Mouse (Mus musculus) stomach, embryonic 14.5 days (tissue): ENCODE data around the gene Casp6. TPM values are rescaled to one million over a fixed set of nuclear protein-coding genes. Genes with fewer than 3 reads are reported as not detected.

Source experiments
- ATAC-seq: fragments of 200-750 bp; cut with Nextera tagmentation; 2 replicates; pipeline ENCODE4 v1.8.0; 2017; ENCODE audit warnings: low read depth, moderate TSS enrichment; ENCODE audit not compliant: insufficient number of reproducible peaks, insufficient read depth, low FRiP score
- H3K27ac ChIP-seq: fragments of 300-500 bp; sonication (generic); 2 replicates; pipeline ENCODE4 v1.5.1; 2014; ENCODE audit warnings: mild to moderate bottlenecking, low read length, moderate library complexity, mixed read lengths
- H3K27me3 ChIP-seq: fragments of 300-500 bp; sonication (generic); 2 replicates; pipeline ENCODE4 v1.6.1; 2014; ENCODE audit warnings: low read length, control low read depth, mixed read lengths; ENCODE audit not compliant: control insufficient read depth, insufficient read depth
- H3K36me3 ChIP-seq: fragments of 300-500 bp; sonication (generic); 2 replicates; pipeline ENCODE4 v1.6.1; 2014; ENCODE audit warnings: mild to moderate bottlenecking, control low read depth, low read length, moderate library complexity, mixed read lengths; ENCODE audit not compliant: control insufficient read depth, insufficient read depth
- H3K4me1 ChIP-seq: fragments of 300-500 bp; sonication (generic); 2 replicates; pipeline ENCODE4 v1.6.1; 2014; ENCODE audit warnings: low read length, control low read depth, mixed read lengths; ENCODE audit not compliant: control insufficient read depth, insufficient read depth
- H3K4me2 ChIP-seq: fragments of 300-500 bp; sonication (generic); replicated peaks from 2 replicates; pipeline ENCODE4 v1.6.1; 2014; ENCODE audit warnings: low read depth, low read length, control low read depth
- H3K4me3 ChIP-seq: fragments of 300-500 bp; sonication (generic); 2 replicates; pipeline ENCODE4 v1.5.1; 2014; ENCODE audit warnings: low read depth, low read length, control low read depth
- H3K9ac ChIP-seq: fragments of 300-500 bp; sonication (generic); replicated peaks from 2 replicates; pipeline ENCODE4 v1.6.1; 2014; ENCODE audit warnings: low read depth, mild to moderate bottlenecking, control low read depth, low read length, moderate library complexity, mixed read lengths
- H3K9me3 ChIP-seq: fragments of 300-500 bp; sonication (generic); 2 replicates; pipeline ENCODE4 v1.6.1; 2016; ENCODE audit warnings: low read depth, low read length, control low read depth; ENCODE audit not compliant: control insufficient read depth
- WGBS: fragments of 180-500 bp; shearing (Covaris S2); extraction: QIAGEN DNeasy Blood & Tissue Kit; methylation state at CpG from one replicate; pipeline ENCODE4 v1.1.7; 2014; 5-methylcytosine and 5-hydroxymethylcytosine counted together
- polyA plus RNA-seq: library from polyadenylated mRNA; unstranded; fragments of >200 nt; fragmentation: Nextera tagmentation; extraction: Ambion mirVana; gene quantifications from 2 replicates; pipeline ENCODE4 v1.2.1, GENCODE M21; 2014

Casp6 gene
- polyA plus RNA-seq, 1 experiment from 2014 or later = 98.6 TPM

DNA sequence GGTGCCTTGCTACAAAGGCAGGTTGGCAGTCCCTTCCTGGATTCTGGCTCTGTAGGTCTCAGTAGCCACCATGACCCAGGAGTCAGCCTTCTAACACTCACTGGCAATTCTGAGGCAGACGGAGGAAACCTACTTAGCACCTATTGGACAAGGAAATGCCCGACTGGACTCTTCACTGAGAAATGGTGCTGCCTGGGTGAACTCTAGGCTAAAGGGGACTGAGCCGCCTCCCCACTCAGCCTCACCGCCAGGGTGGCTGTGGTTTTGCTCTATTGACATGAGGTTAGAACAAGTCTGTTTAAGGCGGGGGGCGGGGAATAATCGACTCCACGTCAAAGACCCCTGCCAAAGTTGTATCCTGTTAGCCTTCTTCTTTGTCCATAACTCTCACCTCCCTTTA lies 2.6 kb downstream of the Casp6 start:
- H3K27ac ChIP-seq = no peak overlapping the region
- H3K4me1 ChIP-seq = peaks cover 15% of the 10 kb centered on the region
- ATAC-seq = no peak
- WGBS = 81% methylated on average over 8 of the region's 8 CpGs
- peaks cover 22% of the 10 kb centered on the region for H3K36me3 ChIP-seq
- no peaks in the 10 kb centered on the region for H3K9me3 ChIP-seq
- no peak overlapping the region for H3K9ac ChIP-seq
- no peak overlapping the region for H3K4me3 ChIP-seq
- H3K4me2 ChIP-seq = no peak overlapping the region
- H3K27me3 ChIP-seq = no peaks in the 10 kb centered on the region

DNA sequence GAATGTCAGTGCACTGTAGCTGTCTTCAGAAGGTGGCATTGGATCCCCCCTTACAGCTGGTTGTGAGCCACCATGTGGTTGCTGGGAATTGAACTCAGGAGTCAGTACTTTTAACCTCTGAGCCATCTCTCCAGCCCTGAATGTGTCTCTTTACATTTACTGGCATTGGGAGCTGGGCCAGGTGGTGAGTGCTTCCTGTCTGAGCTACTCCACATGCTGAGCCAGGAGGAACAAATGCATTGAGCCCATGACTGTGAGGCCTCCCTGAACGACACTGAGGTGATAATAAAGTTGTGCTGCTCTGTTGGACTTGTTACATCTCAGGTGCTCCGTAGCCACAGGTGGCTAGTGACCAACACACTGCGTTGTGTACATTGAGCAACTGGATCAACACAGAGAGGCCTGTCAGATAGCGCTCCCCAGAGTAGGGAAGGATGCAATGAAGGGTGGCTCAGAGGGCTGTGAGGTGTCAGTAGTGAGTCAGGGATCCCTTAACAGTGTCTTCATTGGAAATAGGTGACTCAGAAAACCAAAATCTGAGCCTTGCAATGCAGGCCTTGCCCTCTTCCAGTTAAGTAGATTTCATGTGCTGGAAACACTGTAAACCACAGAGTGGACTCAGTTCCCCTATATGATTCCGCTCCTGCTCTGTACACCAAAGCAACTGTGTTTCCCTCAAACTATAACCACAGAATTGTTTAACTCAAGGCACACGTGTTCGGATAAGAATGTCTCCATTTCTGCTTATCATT lies 3.3 kb downstream of the Casp6 start:
- Histone ChIP-seq H3K9ac (no peak overlapping the region), H3K4me3 (no peak overlapping the region), H3K4me2 (no peak overlapping the region), H3K27me3 (no peaks in the 10 kb centered on the region), H3K27ac (no peak overlapping the region), H3K36me3 (peaks cover 28% of the 10 kb centered on the region), H3K9me3 (no peaks in the 10 kb centered on the region), H3K4me1 (peaks cover 15% of the 10 kb centered on the region)
- 71% methylated on average over 7 of the region's 7 CpGs for WGBS
- no peak for ATAC-seq

DNA sequence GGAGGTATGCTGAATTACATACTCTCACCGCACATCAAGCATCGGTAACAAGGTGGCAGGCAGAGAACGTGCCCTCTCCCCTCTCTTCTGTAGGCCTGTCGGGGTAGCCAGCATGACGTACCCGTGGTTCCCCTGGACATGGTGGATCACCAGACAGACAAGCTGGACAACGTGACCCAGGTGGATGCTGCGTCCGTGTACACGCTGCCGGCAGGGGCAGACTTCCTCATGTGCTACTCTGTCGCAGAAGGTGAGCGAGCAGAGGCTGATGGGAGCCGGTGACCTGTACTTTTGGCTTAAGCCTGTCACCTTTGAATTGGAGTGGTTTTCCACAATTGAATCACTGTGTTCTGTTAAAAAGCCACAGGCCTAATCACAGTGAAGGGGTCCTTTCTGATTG lies 10.8 kb downstream of the Casp6 start:
- H3K36me3 ChIP-seq = peaks cover 44% of the 10 kb centered on the region
- 91% methylated on average over 14 of the region's 14 CpGs for WGBS

DNA sequence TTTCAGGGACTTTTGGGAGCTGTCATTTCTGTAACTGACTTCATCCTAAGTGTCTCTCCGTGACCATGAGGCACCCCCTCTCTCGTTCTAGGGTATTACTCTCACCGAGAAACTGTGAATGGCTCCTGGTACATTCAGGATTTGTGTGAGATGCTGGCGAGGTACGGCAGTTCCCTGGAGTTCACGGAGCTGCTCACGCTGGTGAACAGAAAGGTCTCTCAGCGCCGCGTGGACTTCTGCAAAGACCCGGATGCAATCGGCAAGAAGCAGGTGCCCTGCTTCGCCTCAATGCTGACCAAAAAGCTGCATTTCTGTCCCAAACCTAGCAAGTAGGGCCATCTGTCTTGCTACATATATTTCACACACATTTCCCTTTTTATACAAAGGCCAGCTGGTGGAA lies 12.0 kb downstream of the Casp6 start:
- Histone ChIP-seq H3K4me2 (no peak overlapping the region), H3K27ac (no peak overlapping the region), H3K4me3 (no peak overlapping the region), H3K9me3 (no peaks in the 10 kb centered on the region), H3K36me3 (peaks cover 37% of the 10 kb centered on the region), H3K9ac (no peak overlapping the region), H3K27me3 (no peaks in the 10 kb centered on the region), H3K4me1 (no peaks in the 10 kb centered on the region)
- 95% methylated on average over 13 of the region's 13 CpGs for WGBS
- ATAC-seq = no peak

More for the DNA sequence above, 10.8 kb downstream of the Casp6 start:
- Histone ChIP-seq H3K4me2 (no peak overlapping the region), H3K27me3 (no peaks in the 10 kb centered on the region), H3K4me1 (no peaks in the 10 kb centered on the region), H3K9ac (no peak overlapping the region), H3K9me3 (no peaks in the 10 kb centered on the region), H3K27ac (no peak overlapping the region), H3K4me3 (no peak overlapping the region)
- ATAC-seq = no peak

DNA sequence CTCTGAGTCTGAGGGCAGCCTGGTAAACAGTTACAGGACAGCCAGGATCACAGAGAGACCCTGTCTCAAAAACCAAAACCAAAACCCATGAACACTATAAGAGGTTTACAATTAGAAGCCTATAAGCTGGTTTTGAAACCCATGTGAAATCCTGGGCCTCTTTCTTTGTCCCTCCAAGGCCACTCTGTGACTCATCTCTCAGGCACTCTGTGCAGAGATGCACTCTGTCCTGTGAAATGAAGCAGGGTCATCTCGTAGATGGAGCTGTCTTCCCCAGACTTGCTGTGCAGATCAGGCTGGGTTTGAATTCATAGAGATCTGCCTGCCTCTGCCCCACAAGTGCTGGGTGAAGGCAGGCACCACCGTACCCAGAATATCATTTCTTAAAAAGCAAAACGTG lies 16.2 kb downstream of the Casp6 start:
- 85% methylated on average over 3 of the region's 3 CpGs for WGBS
- Histone ChIP-seq H3K27ac (no peak overlapping the region), H3K27me3 (no peaks in the 10 kb centered on the region), H3K9ac (no peak overlapping the region), H3K4me2 (no peak overlapping the region), H3K9me3 (no peaks in the 10 kb centered on the region), H3K4me3 (no peak overlapping the region), H3K4me1 (no peaks in the 10 kb centered on the region), H3K36me3 (peaks cover 8% of the 10 kb centered on the region; the same call in 1 of the 2 replicates)
- ATAC-seq = no peak

DNA sequence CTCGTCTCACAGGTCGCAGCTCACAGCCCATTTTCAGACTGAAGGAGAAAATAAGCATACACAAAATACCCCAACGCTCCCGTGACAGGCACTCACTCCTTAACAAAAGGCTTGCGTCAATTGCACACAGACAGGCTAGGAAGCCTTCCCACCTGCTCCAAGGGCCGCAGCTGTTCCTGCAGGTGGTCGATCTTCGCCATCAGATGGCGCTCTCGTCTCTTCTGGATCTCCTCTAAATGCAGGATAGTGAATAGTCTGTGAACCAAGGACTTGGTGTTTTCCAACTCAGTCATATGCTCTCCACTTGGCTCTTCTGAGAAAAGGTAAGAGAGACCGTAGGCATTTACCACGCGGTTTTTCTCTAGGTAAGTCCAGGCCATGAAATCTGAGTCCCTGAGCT lies 17.2 kb downstream of the Casp6 start:
- H3K27ac ChIP-seq = no peak overlapping the region
- ATAC-seq = no peak
- peaks cover 8% of the 10 kb centered on the region; the same call in 1 of the 2 replicates for H3K36me3 ChIP-seq
- H3K9ac ChIP-seq = no peak overlapping the region
- H3K4me2 ChIP-seq = no peak overlapping the region
- no peaks in the 10 kb centered on the region for H3K27me3 ChIP-seq
- WGBS = 16% methylated on average over 13 of the region's 13 CpGs
- H3K4me1 ChIP-seq = no peaks in the 10 kb centered on the region
- no peak overlapping the region for H3K4me3 ChIP-seq
- no peaks in the 10 kb centered on the region for H3K9me3 ChIP-seq

DNA sequence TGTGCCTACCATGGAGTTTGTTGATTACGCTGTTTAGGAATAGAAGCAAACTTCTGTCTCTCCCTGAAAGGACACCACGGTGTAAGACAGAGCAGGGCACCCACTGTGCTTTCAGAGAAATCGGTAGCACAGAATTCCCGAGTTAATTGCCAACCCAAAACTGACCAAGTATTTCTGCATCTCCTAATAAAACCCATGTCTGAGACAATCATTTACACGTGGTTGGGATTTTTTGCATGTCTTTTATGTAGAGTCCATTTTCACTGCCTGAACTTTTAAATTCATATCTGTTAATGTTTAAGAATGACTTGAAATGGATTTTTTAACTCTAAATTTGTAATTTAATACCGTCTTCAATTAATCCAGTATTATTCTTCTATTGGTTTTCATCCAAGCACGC lies 22.4 kb downstream of the Casp6 start:
- Histone ChIP-seq H3K9ac (no peak overlapping the region), H3K4me2 (no peak overlapping the region), H3K4me3 (no peak overlapping the region), H3K27ac (no peak overlapping the region), H3K4me1 (no peaks in the 10 kb centered on the region), H3K27me3 (no peaks in the 10 kb centered on the region), H3K36me3 (no peaks in the 10 kb centered on the region), H3K9me3 (no peaks in the 10 kb centered on the region)
- ATAC-seq = no peak
- 91% methylated on average over 7 of the region's 7 CpGs for WGBS

DNA sequence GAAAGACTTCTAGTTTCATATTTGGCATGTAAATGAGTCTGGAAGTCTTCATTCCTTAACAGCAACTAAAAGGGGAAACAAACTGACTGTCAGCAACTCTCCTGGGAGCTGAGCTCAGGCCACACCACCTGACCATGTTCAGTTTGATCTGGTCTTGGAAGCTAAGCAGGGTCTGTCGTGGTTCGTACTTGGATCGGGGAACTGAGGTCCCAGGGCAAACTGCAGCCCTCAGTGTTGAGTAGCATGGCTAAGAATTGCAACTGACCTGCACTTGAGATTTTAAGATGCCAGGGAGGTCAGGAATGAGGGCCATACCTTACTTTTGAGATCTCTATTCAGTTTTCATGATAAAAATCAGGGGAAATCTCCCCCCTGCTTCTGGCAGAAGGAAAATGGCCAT lies 24.6 kb downstream of the Casp6 start:
- no peak overlapping the region for H3K4me2 ChIP-seq
- no peaks in the 10 kb centered on the region for H3K27me3 ChIP-seq
- H3K4me3 ChIP-seq = no peak overlapping the region
- H3K36me3 ChIP-seq = no peaks in the 10 kb centered on the region
- no peaks in the 10 kb centered on the region for H3K9me3 ChIP-seq
- no peak for ATAC-seq
- no peak overlapping the region for H3K27ac ChIP-seq
- 89% methylated on average over 3 of the region's 3 CpGs for WGBS
- no peaks in the 10 kb centered on the region for H3K4me1 ChIP-seq
- H3K9ac ChIP-seq = no peak overlapping the region

DNA sequence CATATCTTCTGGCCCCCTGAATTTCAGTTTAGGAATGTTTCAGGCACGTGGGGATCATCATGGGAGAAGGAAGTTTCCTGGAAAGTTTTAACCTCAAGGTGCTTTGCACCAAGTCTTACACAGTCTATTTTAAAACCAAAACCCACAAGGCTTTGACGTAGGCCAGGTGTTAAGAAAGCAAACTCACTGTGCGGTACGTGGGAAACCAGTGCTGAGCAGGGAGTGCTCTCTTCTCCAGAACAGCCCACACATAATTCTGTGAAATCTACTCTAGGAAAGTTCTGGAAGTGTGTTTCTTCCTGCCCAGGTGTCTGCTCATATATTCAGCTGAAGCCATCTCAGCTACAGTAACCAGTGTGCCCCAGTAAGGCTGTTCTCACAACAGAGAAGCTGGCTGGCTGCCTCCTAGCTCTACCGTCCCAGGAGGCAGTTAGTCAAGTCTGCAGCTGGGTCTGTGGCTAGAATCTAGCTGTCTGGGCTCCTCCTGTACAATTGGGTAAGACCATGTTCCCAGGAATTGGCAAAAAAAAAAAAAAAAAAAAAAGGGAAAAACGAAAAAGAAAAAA lies 29.1 kb downstream of the Casp6 start:
- Histone ChIP-seq H3K9me3 (no peaks in the 10 kb centered on the region), H3K4me1 (no peaks in the 10 kb centered on the region), H3K27me3 (no peaks in the 10 kb centered on the region), H3K27ac (no peak overlapping the region), H3K9ac (no peak overlapping the region), H3K4me2 (no peak overlapping the region), H3K4me3 (no peak overlapping the region), H3K36me3 (no peaks in the 10 kb centered on the region)
- WGBS = 40% methylated on average over 6 of the region's 6 CpGs
- ATAC-seq = no peak
